Mouse (Mus musculus) forebrain, postnatal 0 days (tissue): ENCODE measurements around the gene Cend1. TPM values are rescaled to one million over a fixed set of nuclear protein-coding genes. Genes with fewer than 3 reads are reported as not detected.

ENCODE experiments used
- ATAC-seq: fragments of 200-750 bp; cut with Nextera tagmentation; 2 replicates; pipeline ENCODE4 v1.8.0; 2017; ENCODE audit warnings: mild to moderate bottlenecking, moderate library complexity
- DNase-seq: peaks from one replicate; pipeline ENCODE4 v3.0.0-alpha.2; 2015
- H3K27ac ChIP-seq: fragments of 300-500 bp; sonication (generic); 2 replicates; pipeline ENCODE4 v1.5.1; 2014; ENCODE audit warnings: low read depth, mild to moderate bottlenecking, antibody characterized with exemption, low read length, moderate library complexity, mixed read lengths
- H3K27me3 ChIP-seq: fragments of 300-500 bp; sonication (generic); 2 replicates; pipeline ENCODE4 v1.6.1; 2014; ENCODE audit warnings: mild to moderate bottlenecking, low read length, mixed read lengths; ENCODE audit not compliant: insufficient read depth
- H3K36me3 ChIP-seq: fragments of 300-500 bp; sonication (generic); 2 replicates; pipeline ENCODE4 v1.6.1; 2014; ENCODE audit warnings: mild to moderate bottlenecking, moderate library complexity; ENCODE audit not compliant: insufficient read depth
- H3K4me1 ChIP-seq: fragments of 300-500 bp; sonication (generic); 2 replicates; pipeline ENCODE4 v1.6.1; 2014; ENCODE audit warnings: antibody characterized with exemption; ENCODE audit not compliant: insufficient read depth
- H3K4me2 ChIP-seq: fragments of 300-500 bp; sonication (generic); 2 replicates; pipeline ENCODE4 v1.6.1; 2014; ENCODE audit warnings: low read depth, mild to moderate bottlenecking, moderate library complexity
- H3K4me3 ChIP-seq: fragments of 300-500 bp; sonication (generic); 2 replicates; pipeline ENCODE4 v1.5.1; 2014; ENCODE audit warnings: low read depth, low read length, mixed read lengths
- H3K9ac ChIP-seq: fragments of 300-500 bp; sonication (generic); 2 replicates; pipeline ENCODE4 v1.6.1; 2014; ENCODE audit warnings: mild to moderate bottlenecking
- H3K9me3 ChIP-seq: fragments of 300-500 bp; sonication (generic); 2 replicates; pipeline ENCODE4 v1.6.1; 2016; ENCODE audit warnings: low read length
- CTCF ChIP-seq: sonication (generic); IDR thresholded peaks from 2 replicates; pipeline ENCODE4 v1.5.1; 2016; ENCODE audit warnings: antibody characterized with exemption, control low read depth, low read depth
- WGBS: fragments of 180-500 bp; shearing (Covaris S2); extraction: QIAGEN DNeasy Blood & Tissue Kit; methylation state at CpG from one replicate; pipeline ENCODE4 v1.1.7; 2014; 5-methylcytosine and 5-hydroxymethylcytosine counted together
- polyA plus RNA-seq: library from polyadenylated mRNA; unstranded; fragments of >200 nt; fragmentation: Nextera tagmentation; extraction: Ambion mirVana; gene quantifications from 2 replicates; pipeline ENCODE4 v1.2.1, GENCODE M21; 2015
- total RNA-seq: library from RNA; depleted of rRNA; stranded (reverse); fragments of >200 nt; gene quantifications from 2 replicates; pipeline ENCODE4 v1.2.3, GENCODE M21; 2014

Cend1 gene
- total and polyA plus RNA-seq, 2 experiments from 2014 or later, result 83.3 to 125 TPM

- H3K4me1 ChIP-seq, result peaks cover 27% of the 10 kb centered on the region
- 87% methylated on average over 6 of the region's 6 CpGs for WGBS
- no peaks in the 10 kb centered on the region for H3K9me3 ChIP-seq
These were observed 40.1 kb upstream of the Cend1 start for GRCm38 (mm10) chr7:141469352-141469751.

DNA sequence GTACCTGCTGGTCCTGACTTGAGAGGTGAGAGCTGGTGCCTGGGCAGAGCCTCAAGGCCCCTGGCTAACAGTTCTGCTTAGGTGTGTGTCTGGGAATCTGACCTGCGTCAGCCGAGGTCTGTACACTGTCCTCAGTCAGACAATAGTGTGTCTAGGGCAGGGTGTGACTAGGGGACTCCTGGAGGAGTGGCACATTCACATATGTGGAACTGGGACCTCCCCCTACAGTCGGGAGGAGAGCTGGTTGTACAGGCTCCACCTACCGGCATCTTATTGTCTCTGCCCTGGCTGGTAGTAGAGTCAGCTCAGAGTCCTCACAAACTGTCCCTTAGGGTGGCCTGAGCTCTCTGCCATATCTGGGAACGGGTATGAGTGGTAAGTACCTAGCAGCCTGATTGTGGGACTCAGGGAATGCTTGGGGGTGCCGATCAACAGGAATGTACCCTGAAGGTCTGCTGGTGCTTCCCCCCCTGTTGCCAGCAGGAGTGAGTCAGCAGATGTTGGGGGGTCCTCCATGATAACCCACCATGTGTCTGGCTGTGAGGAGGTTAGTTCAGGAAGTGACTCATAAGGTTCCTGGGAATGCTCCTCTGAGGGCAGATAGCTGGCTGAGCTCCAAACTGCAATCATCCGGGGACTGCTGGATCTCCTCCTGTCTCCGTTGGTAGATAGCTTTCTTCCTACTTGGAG is 39.4 kb upstream of the Cend1 start:
- Histone ChIP-seq H3K27ac (peak overlapping the region; percentile 84), H3K4me1 (peaks cover 20% of the 10 kb centered on the region; the same call in 1 of the 2 replicates), H3K9me3 (no peaks in the 10 kb centered on the region), H3K36me3 (peaks cover 23% of the 10 kb centered on the region), H3K4me2 (peak overlapping the region; percentile 72), H3K4me3 (peak overlapping the region; percentile 62), H3K27me3 (peaks cover 25% of the 10 kb centered on the region), H3K9ac (peak overlapping the region; percentile 69)
- DNase-seq (peak; percentile 82), ATAC-seq (peak; percentile 84)
- peak; percentile 59 for TF ChIP-seq CTCF
- WGBS, result 8% methylated on average over 8 of the region's 8 CpGs

More at GRCm38 (mm10) chr7:141469352-141469751, 40.1 kb upstream of the Cend1 start:
- peaks cover 18% of the 10 kb centered on the region for H3K27me3 ChIP-seq
- DNase-seq (no peak), ATAC-seq (no peak)
- H3K36me3 ChIP-seq, result peaks cover 23% of the 10 kb centered on the region
- peak overlapping the region; percentile 69 for H3K9ac ChIP-seq
- peak overlapping the region; percentile 72 for H3K4me2 ChIP-seq
- no peak for TF ChIP-seq CTCF
- H3K4me3 ChIP-seq, result peak overlapping the region; percentile 62; the same call in 1 of the 2 replicates
- peak overlapping the region; percentile 84; the same call in 1 of the 2 replicates for H3K27ac ChIP-seq

GRCm38 (mm10) chr7:141468164-141468521 is 38.9 kb upstream of the Cend1 start:
- peaks cover 23% of the 10 kb centered on the region for H3K36me3 ChIP-seq
- H3K27ac ChIP-seq, result peak overlapping the region; percentile 84
- H3K4me2 ChIP-seq, result peak overlapping the region; percentile 72
- peaks cover 25% of the 10 kb centered on the region for H3K27me3 ChIP-seq
- peak overlapping the region; percentile 62 for H3K4me3 ChIP-seq
- DNase-seq, result no peak
- no peaks in the 10 kb centered on the region for H3K9me3 ChIP-seq
- peak; percentile 14; the same call in 1 of the 2 replicates for ATAC-seq
- H3K4me1 ChIP-seq, result peaks cover 19% of the 10 kb centered on the region; the same call in 1 of the 2 replicates
- TF ChIP-seq CTCF, result no peak
- H3K9ac ChIP-seq, result peak overlapping the region; percentile 69
- 21% methylated on average over 5 of the region's 5 CpGs for WGBS

GRCm38 (mm10) chr7:141467230-141468030 is 38.1 kb upstream of the Cend1 start, which contains the start of gene Cd151:
TSS of gene Cd151 (plus strand) at chr7:141467392.
- Histone ChIP-seq H3K9ac (peak within 1 kb of the TSS; percentile 69), H3K4me2 (peak within 1 kb of the TSS; percentile 72), H3K4me1 (peaks cover 19% of the 10 kb centered on the region; the same call in 1 of the 2 replicates), H3K27me3 (peaks cover 29% of the 10 kb centered on the region), H3K4me3 (peak within 1 kb of the TSS; percentile 62), H3K9me3 (no peaks in the 10 kb centered on the region), H3K27ac (peak within 1 kb of the TSS; percentile 84), H3K36me3 (peaks cover 23% of the 10 kb centered on the region)
- TF ChIP-seq CTCF, result no peak
- WGBS, result 6% methylated on average over 51 of the region's 52 CpGs
- DNase-seq (peak; percentile 77), ATAC-seq (peak; percentile 60)

- WGBS, result 60% methylated on average over 10 of the region's 10 CpGs
- H3K4me2 ChIP-seq, result peak overlapping the region; percentile 72
- H3K4me1 ChIP-seq, result peaks cover 19% of the 10 kb centered on the region; the same call in 1 of the 2 replicates
These were observed 37.4 kb upstream of the Cend1 start for GRCm38 (mm10) chr7:141466607-141467148.

DNA sequence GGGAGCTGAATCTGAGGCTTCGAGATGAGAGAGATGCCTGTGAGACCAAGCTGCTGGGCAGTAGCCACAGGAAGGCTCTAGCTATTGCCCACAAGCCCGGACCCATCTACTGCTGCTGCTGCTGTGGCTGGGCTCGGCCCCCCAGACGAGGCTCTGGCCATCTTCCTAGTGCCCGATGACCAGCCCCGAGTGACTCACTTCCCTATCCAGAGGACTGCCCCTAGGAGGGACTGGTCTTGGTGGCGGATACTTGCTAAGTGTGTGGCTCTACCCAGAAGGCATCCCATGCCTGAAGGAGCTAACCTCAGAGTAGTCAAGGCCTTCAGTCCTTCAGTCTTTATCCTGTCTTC is 36.7 kb upstream of the Cend1 start:
- no peak for DNase-seq
- H3K4me2 ChIP-seq, result no peak overlapping the region
- peaks cover 19% of the 10 kb centered on the region; the same call in 1 of the 2 replicates for H3K4me1 ChIP-seq
- H3K27ac ChIP-seq, result no peak overlapping the region
- peaks cover 43% of the 10 kb centered on the region for H3K27me3 ChIP-seq
- TF ChIP-seq CTCF, result no peak
- H3K9ac ChIP-seq, result no peak overlapping the region
- H3K4me3 ChIP-seq, result no peak overlapping the region
- 77% methylated on average over 7 of the region's 7 CpGs for WGBS
- H3K36me3 ChIP-seq, result peaks cover 14% of the 10 kb centered on the region
- H3K9me3 ChIP-seq, result no peaks in the 10 kb centered on the region
- no peak for ATAC-seq

More at GRCm38 (mm10) chr7:141466607-141467148, 37.4 kb upstream of the Cend1 start:
- peaks cover 36% of the 10 kb centered on the region for H3K27me3 ChIP-seq
- H3K36me3 ChIP-seq, result peaks cover 19% of the 10 kb centered on the region
- no peak overlapping the region for H3K27ac ChIP-seq
- no peak for TF ChIP-seq CTCF
- no peak for DNase-seq
- peak overlapping the region; percentile 69 for H3K9ac ChIP-seq
- ATAC-seq, result no peak
- H3K9me3 ChIP-seq, result no peaks in the 10 kb centered on the region
- peak overlapping the region; percentile 62 for H3K4me3 ChIP-seq
